Mouse (Mus musculus): ENCODE measurements around the gene Gm20518.

DNA sequence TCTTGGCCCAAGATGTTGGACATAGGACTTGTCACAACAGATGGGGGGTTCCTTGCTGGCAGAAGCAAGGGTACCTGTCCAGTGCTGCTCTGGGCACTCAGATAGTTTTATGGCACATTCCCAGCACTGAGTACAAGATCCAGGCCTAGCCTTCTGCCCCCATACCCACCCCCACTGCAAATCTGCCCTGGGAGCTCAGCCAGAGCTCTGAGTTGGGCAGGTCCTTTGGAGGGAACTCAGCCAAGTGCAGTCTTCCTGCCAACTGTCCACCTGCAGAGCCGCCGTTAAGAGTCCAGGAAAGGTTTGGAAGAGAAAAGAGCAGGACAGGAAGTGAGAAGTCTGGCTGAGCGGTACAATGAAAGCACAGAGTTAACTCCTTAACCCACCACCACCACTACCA is 1.1 kb upstream of the Gm20518 start:
- TF ChIP-seq CTCF (IDR thresholded peaks at IDR 0.05; ENCODE audit: low read depth, low read length) = no peak
- no peak for TF ChIP-seq POLR2A (IDR thresholded peaks at IDR 0.05; ENCODE audit: extremely low read depth, insufficient read depth, low read length)
